Mouse (Mus musculus) forebrain, embryonic 10.5 days (tissue): ENCODE measurements around the gene AL607142.1. TPM values are rescaled to one million over a fixed set of nuclear protein-coding genes. Genes with fewer than 3 reads are reported as not detected.

Experiments
- DNase-seq: peaks from one replicate; pipeline ENCODE4 v3.0.0-alpha.2; 2017; ENCODE audit warnings: low spot score; ENCODE audit errors: extremely low spot score
- H3K27ac ChIP-seq: fragments of 300-500 bp; sonication (generic); 2 replicates; pipeline ENCODE4 v1.5.1; 2016; ENCODE audit warnings: mild to moderate bottlenecking
- H3K27me3 ChIP-seq: fragments of 300-500 bp; sonication (generic); 2 replicates; pipeline ENCODE4 v1.6.1; 2016; ENCODE audit warnings: mild to moderate bottlenecking; ENCODE audit not compliant: poor library complexity, severe bottlenecking
- H3K36me3 ChIP-seq: fragments of 300-500 bp; sonication (generic); replicated peaks from 2 replicates; pipeline ENCODE4 v1.6.1; 2016; ENCODE audit warnings: mild to moderate bottlenecking, moderate library complexity
- H3K4me1 ChIP-seq: fragments of 300-500 bp; sonication (generic); 2 replicates; pipeline ENCODE4 v1.6.1; 2016
- H3K4me3 ChIP-seq: fragments of 300-500 bp; sonication (generic); 2 replicates; pipeline ENCODE4 v1.5.1; 2016; ENCODE audit warnings: mild to moderate bottlenecking, moderate library complexity
- H3K9me3 ChIP-seq: fragments of 300-500 bp; sonication (generic); 2 replicates; pipeline ENCODE4 v1.6.1; 2016; ENCODE audit warnings: mild to moderate bottlenecking, moderate library complexity
- WGBS: fragments of 180-500 bp; shearing (Covaris S2); methylation state at CpG from one replicate; pipeline ENCODE4 v1.1.7; 2016; 5-methylcytosine and 5-hydroxymethylcytosine counted together
- polyA plus RNA-seq: library from polyadenylated mRNA; unstranded; fragments of >200 nt; fragmentation: Nextera tagmentation; extraction: Ambion mirVana; gene quantifications from 2 replicates; pipeline ENCODE4 v1.2.1, GENCODE M21; 2016

Gene AL607142.1
- polyA plus RNA-seq, 1 experiment from 2014 or later: not detected

DNA sequence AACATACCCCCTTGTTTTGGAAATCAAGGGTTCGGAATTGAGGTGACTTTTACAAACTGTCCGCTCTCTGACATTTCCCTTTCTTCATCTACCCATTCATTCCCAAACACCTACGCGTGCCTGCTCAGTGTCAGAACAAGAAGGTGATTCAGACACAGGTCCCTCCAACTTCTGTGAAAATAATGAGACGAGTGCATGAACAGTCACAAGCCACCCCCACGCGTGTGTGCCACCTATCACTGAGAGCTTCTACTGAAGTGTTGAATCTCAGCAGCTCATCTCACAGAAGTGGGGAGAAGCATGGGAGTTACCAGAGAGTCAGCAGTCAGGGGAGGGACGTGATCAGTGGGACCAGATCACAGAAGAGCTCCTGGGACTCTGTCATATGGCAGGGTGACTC, 12.5 kb downstream of the AL607142.1 start:
- Histone ChIP-seq H3K27me3 (no peaks in the 10 kb centered on the region), H3K4me3 (no peak overlapping the region), H3K27ac (no peak overlapping the region), H3K4me1 (peaks cover 14% of the 10 kb centered on the region), H3K9me3 (no peaks in the 10 kb centered on the region), H3K36me3 (no peaks in the 10 kb centered on the region)
- DNase-seq: no peak
- WGBS: 93% methylated on average over 8 of the region's 8 CpGs

DNA sequence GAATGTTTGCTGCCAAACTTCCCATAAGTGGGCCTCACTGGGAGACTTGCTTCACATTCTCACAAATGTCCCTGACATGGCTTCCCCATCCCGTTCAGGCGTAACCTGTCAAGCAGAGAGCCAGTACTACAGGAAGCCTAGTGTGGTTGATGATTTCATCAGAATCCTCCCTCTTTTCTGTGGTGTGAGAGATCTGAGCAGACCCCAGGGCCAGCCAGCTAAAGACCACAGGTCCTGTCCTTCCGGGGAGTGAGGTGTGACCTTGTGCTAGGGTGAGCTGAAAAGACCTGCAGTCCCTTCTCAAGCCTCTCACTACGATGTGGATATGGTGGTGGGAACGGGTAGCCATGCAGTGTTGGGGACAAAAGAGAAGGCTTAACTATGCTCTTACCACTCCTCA, 17.7 kb downstream of the AL607142.1 start:
- H3K4me3 ChIP-seq: no peak overlapping the region
- H3K9me3 ChIP-seq: no peaks in the 10 kb centered on the region
- no peak for DNase-seq
- no peak overlapping the region for H3K27ac ChIP-seq
- H3K27me3 ChIP-seq: no peaks in the 10 kb centered on the region
- no peaks in the 10 kb centered on the region for H3K36me3 ChIP-seq
- 88% methylated on average over 5 of the region's 5 CpGs for WGBS
- no peaks in the 10 kb centered on the region for H3K4me1 ChIP-seq

GRCm38 (mm10) chr4:120083700-120084099, 18.9 kb downstream of the AL607142.1 start:
- no peaks in the 10 kb centered on the region for H3K9me3 ChIP-seq
- no peaks in the 10 kb centered on the region for H3K27me3 ChIP-seq
- H3K4me3 ChIP-seq: no peak overlapping the region

GRCm38 (mm10) chr4:120089536-120089935, 24.7 kb downstream of the AL607142.1 start:
- Histone ChIP-seq H3K27ac (no peak overlapping the region), H3K4me3 (no peak overlapping the region), H3K27me3 (no peaks in the 10 kb centered on the region), H3K9me3 (no peaks in the 10 kb centered on the region), H3K36me3 (no peaks in the 10 kb centered on the region), H3K4me1 (peaks cover 13% of the 10 kb centered on the region)
- no peak for DNase-seq
- WGBS: 89% methylated on average over 8 of the region's 8 CpGs

More at GRCm38 (mm10) chr4:120083700-120084099, 18.9 kb downstream of the AL607142.1 start:
- Histone ChIP-seq H3K27ac (no peak overlapping the region), H3K36me3 (no peaks in the 10 kb centered on the region), H3K4me1 (no peaks in the 10 kb centered on the region)
- 88% methylated on average over 3 of the region's 3 CpGs for WGBS
- DNase-seq: no peak

GRCm38 (mm10) chr4:120091997-120092783, 27.4 kb downstream of the AL607142.1 start:
- Histone ChIP-seq H3K9me3 (no peaks in the 10 kb centered on the region), H3K36me3 (no peaks in the 10 kb centered on the region), H3K4me1 (peaks cover 13% of the 10 kb centered on the region), H3K27ac (no peak overlapping the region), H3K4me3 (no peak overlapping the region), H3K27me3 (no peaks in the 10 kb centered on the region)
- no peak for DNase-seq
- 86% methylated on average over 1 of the region's 1 CpGs for WGBS

DNA sequence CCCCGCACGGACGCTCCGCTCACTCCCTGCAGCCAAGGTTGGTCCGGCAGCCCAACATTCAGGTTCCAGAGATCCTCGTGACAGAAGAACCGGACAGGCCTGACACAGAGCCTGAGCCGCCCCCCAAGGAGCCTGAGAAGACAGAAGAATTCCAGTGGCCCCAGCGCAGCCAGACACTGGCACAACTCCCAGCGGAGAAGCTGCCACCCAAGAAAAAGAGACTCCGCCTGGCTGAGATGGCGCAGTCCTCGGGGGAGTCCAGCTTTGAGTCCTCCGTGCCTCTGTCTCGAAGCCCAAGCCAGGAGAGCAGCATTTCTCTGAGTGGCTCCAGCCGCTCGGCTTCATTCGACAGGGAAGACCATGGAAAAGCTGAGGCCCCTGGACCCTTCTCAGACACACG, 32.1 kb downstream of the AL607142.1 start:
- no peaks in the 10 kb centered on the region for H3K4me1 ChIP-seq
- WGBS: 91% methylated on average over 19 of the region's 19 CpGs
- H3K9me3 ChIP-seq: peaks cover 15% of the 10 kb centered on the region; the same call in 1 of the 2 replicates
- H3K4me3 ChIP-seq: no peak overlapping the region
- H3K27ac ChIP-seq: no peak overlapping the region
- no peaks in the 10 kb centered on the region for H3K27me3 ChIP-seq
- H3K36me3 ChIP-seq: no peaks in the 10 kb centered on the region
- no peak for DNase-seq

DNA sequence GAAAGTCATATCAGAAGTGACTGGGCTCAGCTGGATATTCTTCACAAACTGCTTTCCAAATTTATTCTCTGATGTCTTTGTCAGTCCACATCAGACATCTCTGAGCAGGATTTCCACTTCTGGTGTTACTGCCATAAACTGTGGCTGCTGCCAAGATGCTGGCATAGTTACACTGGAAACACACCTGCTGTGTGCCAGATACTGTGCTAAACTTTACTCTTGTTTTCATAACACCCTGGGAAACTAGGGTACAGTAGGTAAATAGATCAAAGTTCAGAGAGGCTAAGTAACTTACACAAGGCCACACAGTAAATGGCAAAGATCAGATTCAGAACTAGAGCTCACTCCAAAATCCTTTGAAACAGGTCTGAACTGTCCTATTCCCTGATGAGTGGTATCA, 36.4 kb downstream of the AL607142.1 start:
- Histone ChIP-seq H3K9me3 (peaks cover 15% of the 10 kb centered on the region; the same call in 1 of the 2 replicates), H3K27me3 (no peaks in the 10 kb centered on the region), H3K27ac (no peak overlapping the region), H3K4me3 (no peak overlapping the region), H3K36me3 (no peaks in the 10 kb centered on the region), H3K4me1 (no peaks in the 10 kb centered on the region)
- DNase-seq: no peak

DNA sequence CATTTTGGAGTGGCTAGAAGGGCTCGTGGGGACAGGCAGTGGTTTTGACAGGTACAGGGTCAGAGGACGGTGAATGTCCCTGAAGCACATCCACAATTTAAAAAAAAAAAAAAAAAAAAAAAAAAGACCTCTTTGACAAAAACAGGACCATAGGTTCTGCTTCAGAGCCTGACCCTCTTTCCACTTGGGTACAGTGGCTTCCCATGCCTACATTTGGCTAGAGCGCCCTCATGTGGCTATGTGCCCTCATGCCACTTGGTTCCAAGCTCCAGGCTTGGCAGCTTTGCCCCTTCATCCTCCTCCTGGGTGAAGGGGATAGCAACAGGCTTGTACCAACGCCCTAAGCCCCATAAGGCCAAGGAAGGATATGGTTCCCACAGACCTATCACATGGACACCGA, 39.8 kb downstream of the AL607142.1 start:
- no peaks in the 10 kb centered on the region for H3K4me1 ChIP-seq
- DNase-seq: peak; percentile 23
- no peaks in the 10 kb centered on the region for H3K36me3 ChIP-seq
- no peak overlapping the region for H3K4me3 ChIP-seq
- 53% methylated on average over 5 of the region's 5 CpGs for WGBS
- no peaks in the 10 kb centered on the region; the same call in 1 of the 2 replicates for H3K9me3 ChIP-seq
- no peak overlapping the region for H3K27ac ChIP-seq
- H3K27me3 ChIP-seq: no peaks in the 10 kb centered on the region

- 91% methylated on average over 3 of the region's 3 CpGs for WGBS
- no peak for DNase-seq
- H3K27ac ChIP-seq: no peak overlapping the region
- H3K36me3 ChIP-seq: no peaks in the 10 kb centered on the region
- no peaks in the 10 kb centered on the region for H3K4me1 ChIP-seq
- no peaks in the 10 kb centered on the region for H3K27me3 ChIP-seq
- no peaks in the 10 kb centered on the region for H3K9me3 ChIP-seq
- H3K4me3 ChIP-seq: no peak overlapping the region
Measured at GRCm38 (mm10) chr4:120106362-120106761, 41.6 kb downstream of the AL607142.1 start.

DNA sequence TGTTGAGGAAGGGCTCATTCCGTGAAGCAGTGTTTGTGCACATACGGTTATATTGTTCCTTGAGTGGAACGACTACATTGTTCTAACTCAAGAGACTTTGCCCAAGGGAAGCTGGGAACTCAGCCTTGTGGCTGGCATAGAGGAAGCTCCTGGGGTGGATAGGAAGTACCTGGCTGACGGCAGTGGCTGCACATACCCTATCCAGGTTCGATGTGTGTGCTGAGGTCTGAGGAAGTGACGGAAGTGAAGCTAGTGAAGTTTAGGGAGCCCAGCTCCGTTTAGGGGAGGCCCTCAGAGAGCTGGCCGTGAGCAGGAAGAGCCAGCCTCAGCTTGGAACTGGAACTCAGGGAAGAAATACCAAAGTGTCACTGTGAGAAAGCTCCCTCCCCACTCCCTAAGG, 43.0 kb downstream of the AL607142.1 start:
- H3K27ac ChIP-seq: no peak overlapping the region
- no peaks in the 10 kb centered on the region for H3K4me1 ChIP-seq
- no peak overlapping the region for H3K4me3 ChIP-seq
- DNase-seq: no peak
- H3K36me3 ChIP-seq: no peaks in the 10 kb centered on the region
- 82% methylated on average over 8 of the region's 8 CpGs for WGBS
- H3K9me3 ChIP-seq: no peaks in the 10 kb centered on the region
- H3K27me3 ChIP-seq: no peaks in the 10 kb centered on the region

DNA sequence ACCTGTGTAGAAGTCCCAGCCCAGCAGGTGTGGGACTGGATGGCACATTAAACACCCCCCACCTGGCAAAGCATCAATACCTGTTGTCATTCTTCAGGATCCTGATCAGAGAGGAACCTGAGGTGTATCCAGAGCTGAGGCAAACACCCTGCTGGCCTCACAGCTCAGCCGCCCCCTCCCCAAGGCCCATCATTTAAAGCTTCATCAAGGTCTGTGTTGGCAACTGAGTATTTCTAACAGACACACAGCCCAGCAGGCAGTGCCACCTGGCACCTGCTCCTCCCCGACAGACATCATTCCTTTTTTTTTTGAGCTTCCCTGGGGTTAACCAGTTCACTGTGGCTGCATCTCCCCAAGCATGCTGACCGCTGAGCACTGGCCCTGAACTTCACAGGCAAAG, 50.7 kb downstream of the AL607142.1 start:
- no peaks in the 10 kb centered on the region for H3K4me1 ChIP-seq
- no peak for DNase-seq
- WGBS: 88% methylated on average over 3 of the region's 3 CpGs
- no peak overlapping the region for H3K27ac ChIP-seq
- H3K9me3 ChIP-seq: no peaks in the 10 kb centered on the region; the same call in 1 of the 2 replicates
- no peaks in the 10 kb centered on the region for H3K36me3 ChIP-seq
- no peak overlapping the region for H3K4me3 ChIP-seq
- H3K27me3 ChIP-seq: no peaks in the 10 kb centered on the region

GRCm38 (mm10) chr4:120116312-120116711, 51.5 kb downstream of the AL607142.1 start:
- Histone ChIP-seq H3K36me3 (no peaks in the 10 kb centered on the region), H3K9me3 (no peaks in the 10 kb centered on the region; the same call in 1 of the 2 replicates), H3K27me3 (no peaks in the 10 kb centered on the region), H3K4me3 (no peak overlapping the region), H3K4me1 (no peaks in the 10 kb centered on the region), H3K27ac (no peak overlapping the region)
- DNase-seq: no peak
- 94% methylated on average over 1 of the region's 1 CpGs for WGBS

GRCm38 (mm10) chr4:120120276-120120675, 55.5 kb downstream of the AL607142.1 start:
- Histone ChIP-seq H3K4me3 (no peak overlapping the region), H3K27ac (no peak overlapping the region), H3K27me3 (no peaks in the 10 kb centered on the region), H3K9me3 (no peaks in the 10 kb centered on the region; the same call in 1 of the 2 replicates), H3K36me3 (no peaks in the 10 kb centered on the region), H3K4me1 (no peaks in the 10 kb centered on the region)
- WGBS: 33% methylated on average over 8 of the region's 8 CpGs
- peak; percentile 35 for DNase-seq
